Mouse (Mus musculus): ENCODE measurements at regions not wholly inside any gene's neighbourhood (a gene's known extent, or its start where the extent isn't known, plus 50 kb on each side); places are given as distances from the start of the nearest gene placed in this dataset.

DNA sequence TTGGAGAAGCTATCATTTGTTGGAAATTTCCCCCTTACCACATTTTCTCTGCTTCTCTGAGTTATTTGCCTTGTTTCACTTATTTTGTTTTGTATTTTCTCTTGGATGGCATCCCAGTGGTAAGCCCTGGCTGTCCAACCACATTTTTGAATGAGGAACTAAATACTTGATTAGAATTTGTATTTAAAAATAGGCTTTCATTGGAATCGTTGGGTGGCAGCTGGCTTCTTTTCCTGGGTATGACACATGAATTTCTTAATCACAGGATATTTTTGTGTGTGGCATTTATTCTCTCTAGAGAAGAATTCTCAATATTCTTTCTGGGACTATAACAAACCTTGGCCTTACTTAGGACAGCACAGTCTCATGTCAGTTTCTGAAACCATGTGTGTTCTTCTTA, 286.5 kb downstream of the Gm11146 start:
- no peaks in the 10 kb centered on the region for H3K4me1 ChIP-seq (ENCODE audit: insufficient read depth, low read length)
- no peak overlapping the region for H3K27ac ChIP-seq (ENCODE audit: low read length)
- no peak overlapping the region for H3K9ac ChIP-seq (replicated peaks; ENCODE audit: low read length)
- ATAC-seq (ENCODE audit: low FRiP score, low TSS enrichment) = no peak
- no peak overlapping the region for H3K4me3 ChIP-seq (ENCODE audit: low read length)
- H3K9me3 ChIP-seq (ENCODE audit: low read length) = no peaks in the 10 kb centered on the region
- 73% methylated on average over 1 of the region's 1 CpGs for WGBS
- H3K36me3 ChIP-seq (ENCODE audit: insufficient read depth, low read length) = no peaks in the 10 kb centered on the region
- H3K4me2 ChIP-seq (replicated peaks; ENCODE audit: low read depth, low read length) = no peak overlapping the region
- H3K27me3 ChIP-seq (ENCODE audit: insufficient read depth, low read length) = no peaks in the 10 kb centered on the region

DNA sequence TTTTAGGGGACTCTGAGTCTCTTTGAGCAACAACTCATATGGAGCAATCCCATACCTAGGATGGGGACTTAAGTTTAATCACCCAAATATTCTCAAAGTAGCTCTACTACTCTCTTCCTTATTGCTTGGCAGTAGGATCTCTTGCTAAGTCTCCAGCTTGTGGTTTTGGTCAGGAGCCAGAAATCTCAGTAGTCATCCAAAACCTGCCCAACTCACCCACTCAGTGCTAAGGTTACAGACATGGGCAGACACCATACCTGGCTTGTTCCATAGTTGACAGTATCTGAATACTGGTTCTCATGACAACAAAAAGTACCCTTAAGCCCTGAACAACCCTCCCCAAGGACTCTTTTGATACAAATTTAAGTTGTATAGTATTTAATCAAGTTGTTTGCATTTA, 288.7 kb downstream of the Gm11146 start:
- no peak for ATAC-seq (ENCODE audit: low FRiP score, low TSS enrichment)
- Histone ChIP-seq H3K9me3 (ENCODE audit: low read length) (no peaks in the 10 kb centered on the region), H3K27ac (ENCODE audit: low read length) (no peak overlapping the region), H3K36me3 (ENCODE audit: insufficient read depth, low read length) (no peaks in the 10 kb centered on the region), H3K27me3 (ENCODE audit: insufficient read depth, low read length) (no peaks in the 10 kb centered on the region), H3K4me3 (ENCODE audit: low read length) (no peak overlapping the region), H3K4me2 (replicated peaks; ENCODE audit: low read depth, low read length) (no peak overlapping the region), H3K9ac (replicated peaks; ENCODE audit: low read length) (no peak overlapping the region), H3K4me1 (ENCODE audit: insufficient read depth, low read length) (no peaks in the 10 kb centered on the region)

DNA sequence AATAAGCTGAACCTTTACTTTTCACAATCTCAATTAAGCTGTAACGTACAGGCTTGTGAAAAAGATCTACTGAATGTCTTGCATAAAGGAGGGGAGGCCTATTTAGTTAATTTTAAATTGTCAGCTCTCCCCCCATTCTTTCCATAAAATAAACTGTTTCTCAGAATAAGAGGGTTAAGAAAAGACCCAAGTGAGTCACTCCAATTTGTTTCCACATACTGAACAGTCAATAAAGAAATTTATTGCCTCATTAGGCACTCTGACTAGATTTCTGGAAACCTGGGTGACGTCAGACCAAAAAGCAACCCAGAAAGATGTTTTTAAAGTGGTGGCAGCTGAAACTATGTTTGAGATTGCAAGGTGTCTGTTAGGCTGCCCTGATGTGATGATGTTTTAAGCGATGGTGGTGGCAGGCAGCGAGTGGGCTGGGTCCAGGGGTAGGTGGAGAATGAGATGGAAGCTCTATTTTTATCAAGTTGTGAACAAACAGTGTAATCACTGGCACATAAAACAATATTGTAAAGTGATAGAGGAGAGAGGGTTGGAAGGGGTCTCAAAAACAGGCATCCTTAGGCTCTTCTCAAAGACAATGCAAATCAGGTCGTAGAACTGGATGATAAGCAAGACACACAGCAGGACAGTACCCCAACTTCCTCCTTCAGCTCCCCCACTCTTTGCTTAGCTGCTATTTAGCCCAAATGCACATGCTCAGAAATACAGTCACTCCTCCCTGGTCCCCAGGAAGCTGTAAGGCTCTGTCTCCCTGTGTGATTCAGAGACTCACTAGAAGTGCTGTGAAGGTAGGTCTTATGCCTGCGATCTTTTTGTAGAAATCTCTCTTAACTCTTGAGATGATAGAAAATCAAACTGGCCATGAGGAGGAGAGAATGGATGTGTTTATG, 288.0 kb downstream of the Usp25 start:
- H3K27me3 ChIP-seq (ENCODE audit: insufficient read depth, low read length) = no peaks in the 10 kb centered on the region
- no peak overlapping the region for H3K4me2 ChIP-seq (replicated peaks; ENCODE audit: low read depth, low read length)
- 76% methylated on average over 6 of the region's 6 CpGs for WGBS
- H3K4me1 ChIP-seq (ENCODE audit: insufficient read depth, low read length) = no peaks in the 10 kb centered on the region
- no peak overlapping the region for H3K9ac ChIP-seq (replicated peaks; ENCODE audit: low read length)
- H3K27ac ChIP-seq (ENCODE audit: low read length) = no peak overlapping the region
- H3K36me3 ChIP-seq (ENCODE audit: insufficient read depth, low read length) = no peaks in the 10 kb centered on the region
- H3K4me3 ChIP-seq (ENCODE audit: low read length) = no peak overlapping the region
- ATAC-seq (ENCODE audit: low FRiP score, low TSS enrichment) = no peak
- no peaks in the 10 kb centered on the region for H3K9me3 ChIP-seq (ENCODE audit: low read length)

DNA sequence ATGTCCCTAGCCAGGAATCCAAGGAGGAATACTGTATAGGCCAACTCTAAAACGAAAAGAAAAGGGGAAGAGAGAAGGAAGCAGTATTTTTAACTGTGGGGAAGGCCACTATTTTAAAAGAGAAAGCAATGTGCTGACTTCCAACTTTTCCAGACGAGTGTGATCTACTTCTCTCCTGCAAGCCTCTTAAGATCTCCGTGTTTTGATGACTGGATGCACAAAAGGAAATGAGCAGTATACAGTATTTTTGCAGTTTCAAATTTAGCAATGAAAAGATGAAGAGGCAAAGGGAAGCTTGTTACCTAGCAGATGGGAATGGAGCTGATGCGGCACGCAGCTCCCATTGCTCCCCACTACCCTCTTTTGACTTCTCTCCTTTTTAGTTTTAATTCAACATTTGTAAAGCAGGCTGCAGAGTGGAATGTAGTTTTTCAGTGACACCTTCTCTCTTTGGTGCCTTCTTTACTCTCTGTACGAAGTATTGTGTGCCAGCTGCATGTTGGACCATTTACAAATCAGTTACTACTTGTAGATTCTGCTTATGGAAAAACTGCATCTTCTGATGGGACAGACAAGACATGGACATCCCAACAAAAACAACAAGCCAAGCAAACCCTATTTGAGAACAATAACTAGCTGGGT, 287.2 kb downstream of the Usp25 start:
- no peaks in the 10 kb centered on the region for H3K36me3 ChIP-seq (ENCODE audit: insufficient read depth, low read length)
- H3K27me3 ChIP-seq (ENCODE audit: insufficient read depth, low read length) = no peaks in the 10 kb centered on the region
- H3K4me2 ChIP-seq (replicated peaks; ENCODE audit: low read depth, low read length) = no peak overlapping the region
- H3K27ac ChIP-seq (ENCODE audit: low read length) = no peak overlapping the region
- WGBS = 61% methylated on average over 6 of the region's 6 CpGs
- no peak overlapping the region for H3K4me3 ChIP-seq (ENCODE audit: low read length)
- no peaks in the 10 kb centered on the region for H3K9me3 ChIP-seq (ENCODE audit: low read length)
- no peak for ATAC-seq (ENCODE audit: low FRiP score, low TSS enrichment)
- 0 out of 2 replicates have a peak, but pooled peaks cover 4% of the 10 kb centered on the region for H3K4me1 ChIP-seq (ENCODE audit: insufficient read depth, low read length)
- no peak overlapping the region for H3K9ac ChIP-seq (replicated peaks; ENCODE audit: low read length)

DNA sequence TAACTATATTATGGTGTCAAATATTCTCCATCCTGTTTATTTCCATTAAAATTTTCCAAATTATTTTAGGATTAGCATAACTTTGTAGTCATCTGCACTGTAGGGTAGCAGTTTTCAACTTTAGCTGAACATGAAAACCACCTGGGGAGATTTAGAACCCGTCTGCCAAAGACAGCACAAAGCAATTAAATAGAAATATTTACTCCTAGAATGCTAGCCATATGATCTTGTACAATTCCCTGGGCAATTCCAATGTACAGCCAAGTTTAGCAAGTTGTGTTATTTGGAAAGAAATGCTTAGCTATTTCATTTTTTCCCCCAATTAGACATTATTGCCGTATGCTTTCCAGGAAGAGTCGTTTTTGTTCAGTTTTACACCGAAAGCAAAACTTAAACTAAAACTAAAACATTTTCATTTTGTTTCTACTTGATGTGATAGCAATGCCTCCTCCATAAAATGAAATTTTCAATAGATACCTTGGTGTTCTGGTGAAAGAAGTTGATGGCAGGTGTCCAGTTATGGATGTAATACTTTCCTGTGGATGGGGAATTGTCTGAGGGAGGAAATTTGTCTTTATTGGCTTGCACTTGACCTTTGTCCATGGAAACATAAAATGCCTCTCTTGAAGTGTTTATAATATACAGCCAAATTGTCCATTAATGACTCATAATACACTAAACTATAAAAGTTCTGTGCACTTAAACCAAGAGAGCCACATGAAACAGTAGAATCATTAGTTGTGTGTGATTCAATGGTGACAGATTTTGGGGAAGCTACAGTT, 282.3 kb downstream of the Usp25 start:
- no peak for ATAC-seq (ENCODE audit: low FRiP score, low TSS enrichment)
- Histone ChIP-seq H3K4me2 (replicated peaks; ENCODE audit: low read depth, low read length) (no peak overlapping the region), H3K9ac (replicated peaks; ENCODE audit: low read length) (no peak overlapping the region), H3K36me3 (ENCODE audit: insufficient read depth, low read length) (no peaks in the 10 kb centered on the region), H3K27ac (ENCODE audit: low read length) (no peak overlapping the region), H3K4me1 (ENCODE audit: insufficient read depth, low read length) (0 out of 2 replicates have a peak, but pooled peaks cover 4% of the 10 kb centered on the region), H3K4me3 (ENCODE audit: low read length) (no peak overlapping the region), H3K9me3 (ENCODE audit: low read length) (no peaks in the 10 kb centered on the region), H3K27me3 (ENCODE audit: insufficient read depth, low read length) (no peaks in the 10 kb centered on the region)
- 61% methylated on average over 4 of the region's 4 CpGs for WGBS

DNA sequence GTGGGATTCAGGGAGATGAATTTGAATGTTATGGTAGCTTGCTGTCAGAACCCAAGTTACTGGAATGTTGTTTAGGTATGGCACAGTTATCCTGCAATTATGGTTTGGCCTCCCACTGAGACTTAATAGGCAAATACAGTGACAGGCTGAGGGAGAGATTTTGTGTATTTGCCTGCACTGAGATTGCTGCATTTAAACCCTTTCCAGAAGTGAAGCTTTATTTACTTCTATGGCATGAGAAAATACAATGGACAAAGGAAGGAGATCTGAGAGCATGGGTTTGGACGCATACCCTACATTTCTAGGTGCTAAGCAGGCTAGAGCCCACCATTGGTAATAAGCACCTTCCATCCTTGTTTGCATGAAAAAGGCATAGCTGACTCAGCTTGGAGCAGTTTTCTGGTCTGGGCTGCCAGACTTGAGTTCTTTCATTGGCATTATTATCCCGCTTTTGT, 278.8 kb downstream of the Usp25 start:
- no peak overlapping the region for H3K4me2 ChIP-seq (replicated peaks; ENCODE audit: low read depth, low read length)
- H3K9me3 ChIP-seq (ENCODE audit: low read length) = no peaks in the 10 kb centered on the region
- no peak overlapping the region for H3K27ac ChIP-seq (ENCODE audit: low read length)
- ATAC-seq (ENCODE audit: low FRiP score, low TSS enrichment) = no peak
- no peaks in the 10 kb centered on the region for H3K27me3 ChIP-seq (ENCODE audit: insufficient read depth, low read length)
- 94% methylated on average over 2 of the region's 2 CpGs for WGBS
- no peak overlapping the region for H3K9ac ChIP-seq (replicated peaks; ENCODE audit: low read length)
- 0 out of 2 replicates have a peak, but pooled peaks cover 4% of the 10 kb centered on the region for H3K4me1 ChIP-seq (ENCODE audit: insufficient read depth, low read length)
- no peak overlapping the region for H3K4me3 ChIP-seq (ENCODE audit: low read length)
- no peaks in the 10 kb centered on the region for H3K36me3 ChIP-seq (ENCODE audit: insufficient read depth, low read length)

DNA sequence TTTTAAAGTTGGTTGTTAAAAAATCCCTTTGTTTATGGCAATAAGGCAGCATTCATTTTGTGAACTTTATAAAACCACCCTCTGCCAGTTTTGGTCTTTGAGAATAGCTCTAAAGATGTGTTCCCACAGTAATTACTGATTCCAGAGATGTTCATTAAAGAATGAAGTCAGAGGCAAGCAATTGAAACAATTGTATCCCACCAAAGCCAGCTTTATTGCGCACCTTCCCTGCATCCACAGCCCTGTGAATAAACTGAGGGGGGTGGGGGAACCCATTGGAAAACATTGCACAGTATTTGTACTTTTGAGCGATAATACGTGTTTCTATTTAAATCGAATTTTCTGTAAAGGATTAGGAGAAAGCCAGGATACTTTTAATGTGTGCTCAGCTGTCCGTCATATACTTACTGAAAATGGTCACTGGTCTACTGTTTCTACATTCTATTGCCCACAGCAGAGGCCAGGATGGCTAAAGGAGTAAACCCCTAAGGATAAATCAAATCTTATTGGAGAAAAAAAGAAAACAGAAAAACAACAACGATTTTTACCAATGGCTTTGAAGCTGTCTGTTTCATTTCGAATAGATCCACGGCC, 278.3 kb downstream of the Usp25 start:
- WGBS = 89% methylated on average over 8 of the region's 8 CpGs
- Histone ChIP-seq H3K9me3 (ENCODE audit: low read length) (no peaks in the 10 kb centered on the region), H3K4me2 (replicated peaks; ENCODE audit: low read depth, low read length) (no peak overlapping the region), H3K27me3 (ENCODE audit: insufficient read depth, low read length) (no peaks in the 10 kb centered on the region), H3K4me3 (ENCODE audit: low read length) (no peak overlapping the region), H3K36me3 (ENCODE audit: insufficient read depth, low read length) (no peaks in the 10 kb centered on the region), H3K27ac (ENCODE audit: low read length) (no peak overlapping the region), H3K9ac (replicated peaks; ENCODE audit: low read length) (no peak overlapping the region), H3K4me1 (ENCODE audit: insufficient read depth, low read length) (0 out of 2 replicates have a peak, but pooled peaks cover 4% of the 10 kb centered on the region)
- ATAC-seq (ENCODE audit: low FRiP score, low TSS enrichment) = no peak

DNA sequence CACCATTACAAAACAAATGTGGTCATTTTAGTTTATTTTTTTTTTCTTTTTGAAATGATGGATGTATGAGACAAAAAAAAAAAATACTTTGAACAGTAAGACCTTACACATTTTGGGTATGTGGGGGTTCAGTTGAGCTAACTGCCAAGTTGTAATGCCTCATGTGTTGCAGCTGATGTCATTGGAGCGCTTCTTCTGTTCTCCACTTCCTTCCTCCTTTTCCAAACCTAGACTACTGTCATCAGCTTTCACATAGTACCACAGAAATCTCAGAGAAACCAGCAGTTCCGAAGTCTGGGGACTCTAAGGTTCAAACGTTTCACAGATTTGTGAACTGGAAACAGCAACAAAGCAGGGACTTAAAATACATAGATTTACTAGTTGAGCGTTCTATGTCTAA, 270.7 kb downstream of the Usp25 start:
- no peaks in the 10 kb centered on the region for H3K9me3 ChIP-seq (ENCODE audit: low read length)
- no peak overlapping the region for H3K4me3 ChIP-seq (ENCODE audit: low read length)
- no peaks in the 10 kb centered on the region for H3K36me3 ChIP-seq (ENCODE audit: insufficient read depth, low read length)
- ATAC-seq (ENCODE audit: low FRiP score, low TSS enrichment) = no peak
- H3K4me2 ChIP-seq (replicated peaks; ENCODE audit: low read depth, low read length) = no peak overlapping the region
- no peak overlapping the region for H3K9ac ChIP-seq (replicated peaks; ENCODE audit: low read length)
- no peaks in the 10 kb centered on the region for H3K4me1 ChIP-seq (ENCODE audit: insufficient read depth, low read length)
- no peak overlapping the region for H3K27ac ChIP-seq (ENCODE audit: low read length)
- no peaks in the 10 kb centered on the region for H3K27me3 ChIP-seq (ENCODE audit: insufficient read depth, low read length)
- WGBS = 67% methylated on average over 4 of the region's 4 CpGs

DNA sequence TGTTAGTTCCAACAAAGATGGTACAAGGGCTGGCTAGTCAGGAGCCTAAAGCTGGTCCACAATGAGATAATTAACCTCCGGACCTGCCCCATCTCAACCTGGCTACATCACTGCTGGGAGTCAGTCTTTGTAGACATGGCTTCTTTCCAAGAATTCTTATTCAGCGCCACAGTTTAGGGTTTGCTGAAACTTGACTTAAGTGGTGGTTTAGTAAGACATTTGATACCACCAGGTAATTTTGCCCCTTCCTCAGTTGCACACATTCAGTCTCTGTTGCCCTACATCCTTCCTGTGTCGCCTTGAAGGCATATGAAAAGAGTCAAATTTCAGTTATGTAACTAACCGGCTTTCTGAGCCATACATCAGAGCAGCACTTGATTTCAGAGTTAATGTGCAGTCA, 266.4 kb downstream of the Usp25 start:
- 73% methylated on average over 4 of the region's 4 CpGs for WGBS
- H3K9ac ChIP-seq (replicated peaks; ENCODE audit: low read length) = no peak overlapping the region

More for the DNA sequence above, 266.4 kb downstream of the Usp25 start:
- H3K27me3 ChIP-seq (ENCODE audit: insufficient read depth, low read length) = no peaks in the 10 kb centered on the region
- H3K9me3 ChIP-seq (ENCODE audit: low read length) = no peaks in the 10 kb centered on the region
- H3K36me3 ChIP-seq (ENCODE audit: insufficient read depth, low read length) = no peaks in the 10 kb centered on the region
- no peak overlapping the region for H3K27ac ChIP-seq (ENCODE audit: low read length)
- no peak overlapping the region for H3K4me2 ChIP-seq (replicated peaks; ENCODE audit: low read depth, low read length)
- no peaks in the 10 kb centered on the region for H3K4me1 ChIP-seq (ENCODE audit: insufficient read depth, low read length)
- H3K4me3 ChIP-seq (ENCODE audit: low read length) = no peak overlapping the region
- no peak for ATAC-seq (ENCODE audit: low FRiP score, low TSS enrichment)

Data from kidney, embryonic 16.5 days (tissue).